Mouse (Mus musculus) myocyte (in vitro differentiated cells): ENCODE measurements around the gene Oard1. TPM values are rescaled to one million over a fixed set of nuclear protein-coding genes. Genes with fewer than 3 reads are reported as not detected.
A peak's percentile ranks its signal among the peaks of the same experiment; 100 is the strongest.

Experiments
- H3K27me3 ChIP-seq: one replicate; pipeline ENCODE4 v1.6.1; 2011; ENCODE audit not compliant: control insufficient read depth, insufficient read depth, insufficient read length
- H3K36me3 ChIP-seq: one replicate; pipeline ENCODE4 v1.6.1; 2011; ENCODE audit not compliant: control insufficient read depth, insufficient read depth
- H3K4me2 ChIP-seq: one replicate; pipeline ENCODE4 v1.6.1; 2011; ENCODE audit warnings: low read depth, control low read depth
- H3K4me3 ChIP-seq: one replicate; pipeline ENCODE4 v1.5.1; 2011; ENCODE audit warnings: mild to moderate bottlenecking, control low read depth, moderate library complexity
- H3K79me2 ChIP-seq: one replicate; pipeline ENCODE4 v1.6.1; 2011; ENCODE audit not compliant: control insufficient read depth, insufficient read depth
- H3ac ChIP-seq: one replicate; pipeline ENCODE4 v1.6.1; 2011; ENCODE audit not compliant: control insufficient read depth, insufficient read length
- CEBPB ChIP-seq: IDR thresholded peaks from 2 replicates; pipeline ENCODE4 v1.6.1; 2011; ENCODE audit warnings: mild to moderate bottlenecking, moderate library complexity; ENCODE audit not compliant: poor library complexity, insufficient read depth, severe bottlenecking
- E2F4 ChIP-seq: IDR thresholded peaks from one replicate; pipeline ENCODE4 v1.6.1; 2011; ENCODE audit warnings: mild to moderate bottlenecking, control low read depth, moderate library complexity; ENCODE audit not compliant: insufficient read depth
- MAX ChIP-seq: IDR thresholded peaks from one replicate; pipeline ENCODE4 v1.6.1; 2011; ENCODE audit warnings: low read depth, mild to moderate bottlenecking, control low read depth
- MYOD1 ChIP-seq, 3 experiments: IDR thresholded peaks; one replicate each; pipeline ENCODE4 v1.6.1; 2011; ENCODE audit warnings: control low read depth in 2 of 3, low read depth in 2 of 3, mild to moderate bottlenecking in 2 of 3, moderate library complexity in 1 of 3; ENCODE audit not compliant: insufficient read length in 2 of 3, control insufficient read depth in 1 of 3
- MYOG ChIP-seq, 3 experiments: IDR thresholded peaks; one replicate each; pipeline ENCODE4 v1.6.1; 2011; ENCODE audit warnings: control low read depth in 2 of 3, low read depth in 2 of 3, mild to moderate bottlenecking in 2 of 3; ENCODE audit not compliant: insufficient read length in 2 of 3, control insufficient read depth in 1 of 3, insufficient read depth in 1 of 3
- POLR2A ChIP-seq: IDR thresholded peaks from one replicate; pipeline ENCODE4 v1.6.1; 2011; ENCODE audit warnings: low read depth, mild to moderate bottlenecking, control low read depth, moderate library complexity; ENCODE audit not compliant: insufficient read length
- POLR2AphosphoS2 ChIP-seq: IDR thresholded peaks from one replicate; pipeline ENCODE4 v1.6.1; 2011; ENCODE audit warnings: low read depth, control low read depth; ENCODE audit not compliant: insufficient read length
- REST ChIP-seq: IDR thresholded peaks from one replicate; pipeline ENCODE4 v1.6.1; 2011; ENCODE audit warnings: mild to moderate bottlenecking, control low read depth, moderate library complexity; ENCODE audit not compliant: insufficient read depth, insufficient read length
- SRF ChIP-seq: IDR thresholded peaks from one replicate; pipeline ENCODE4 v1.6.1; 2011; ENCODE audit warnings: low read depth; ENCODE audit not compliant: control insufficient read depth, insufficient read length
- TCF12 ChIP-seq: IDR thresholded peaks from one replicate; pipeline ENCODE4 v1.6.1; 2011; ENCODE audit warnings: mild to moderate bottlenecking, control low read depth; ENCODE audit not compliant: poor library complexity, insufficient read depth, severe bottlenecking
- TCF3 ChIP-seq: IDR thresholded peaks from one replicate; pipeline ENCODE4 v1.6.1; 2011; ENCODE audit warnings: low read depth, control low read depth; ENCODE audit not compliant: insufficient read length
- USF1 ChIP-seq: IDR thresholded peaks from one replicate; pipeline ENCODE4 v1.6.1; 2011; ENCODE audit warnings: low read depth, mild to moderate bottlenecking, control low read depth, moderate library complexity
- polyA plus RNA-seq: library from polyadenylated mRNA; unstranded; fragments of >200 nt; fragmentation: generic; extraction: Trizol; gene quantifications from one replicate; pipeline ENCODE4 v1.2.1, GENCODE M21; 2012; ENCODE audit warnings: missing spikeins

Oard1 gene
- polyA plus RNA-seq, 1 experiment, result 7.5 TPM

GRCm38 (mm10) chr17:48427852-48428530 is 18.2 kb downstream of the Oard1 start:
- H3K4me3 ChIP-seq, result no peak overlapping the region
- H3K4me2 ChIP-seq, result peak overlapping the region; percentile 69
- H3K27me3 ChIP-seq, result no peaks in the 10 kb centered on the region
- H3K79me2 ChIP-seq, result peaks cover 8% of the 10 kb centered on the region
- H3ac ChIP-seq, result no peak overlapping the region
- TF ChIP-seq POLR2AphosphoS2 (no peak), REST (no peak), TCF12 (no peak), POLR2A (no peak), E2F4 (no peak), MYOD1 (IDR thresholded peaks at IDR 0.05; ENCODE audit: control insufficient read depth in 1 of 3, insufficient read length in 2 of 3, low read depth in 2 of 3) (no peak), MAX (no peak), SRF (no peak), USF1 (no peak), TCF3 (no peak), MYOG (IDR thresholded peaks at IDR 0.05; ENCODE audit: control insufficient read depth in 1 of 3, insufficient read depth in 1 of 3, insufficient read length in 2 of 3, low read depth in 2 of 3) (no peak), CEBPB (no peak)
- no peaks in the 10 kb centered on the region for H3K36me3 ChIP-seq

- peak overlapping the region; percentile 69 for H3K4me2 ChIP-seq
- no peak overlapping the region for H3ac ChIP-seq
- peak overlapping the region; percentile 21 for H3K4me3 ChIP-seq
- H3K36me3 ChIP-seq, result no peaks in the 10 kb centered on the region
- no peaks in the 10 kb centered on the region for H3K27me3 ChIP-seq
- H3K79me2 ChIP-seq, result peaks cover 8% of the 10 kb centered on the region
- TF ChIP-seq E2F4 (no peak), CEBPB (no peak), MYOG (IDR thresholded peaks at IDR 0.05; ENCODE audit: control insufficient read depth in 1 of 3, insufficient read depth in 1 of 3, insufficient read length in 2 of 3, low read depth in 2 of 3) (peak in 2 of 3 experiments; percentile 63 to 71), TCF12 (peak; percentile 29), POLR2AphosphoS2 (no peak), USF1 (no peak), REST (no peak), MAX (no peak), SRF (no peak), POLR2A (no peak), TCF3 (no peak), MYOD1 (IDR thresholded peaks at IDR 0.05; ENCODE audit: control insufficient read depth in 1 of 3, insufficient read length in 2 of 3, low read depth in 2 of 3) (peak; percentile 83 to 89 (median 84))
These were observed 20.6 kb downstream of the Oard1 start for GRCm38 (mm10) chr17:48430394-48430793.

- Histone ChIP-seq H3K4me2 (peak overlapping the region; percentile 69), H3K79me2 (peaks cover 8% of the 10 kb centered on the region), H3K36me3 (no peaks in the 10 kb centered on the region), H3ac (no peak overlapping the region), H3K4me3 (peak overlapping the region; percentile 21), H3K27me3 (no peaks in the 10 kb centered on the region)
- TF ChIP-seq TCF3 (no peak), POLR2A (no peak), E2F4 (no peak), MYOG (IDR thresholded peaks at IDR 0.05; ENCODE audit: control insufficient read depth in 1 of 3, insufficient read depth in 1 of 3, insufficient read length in 2 of 3, low read depth in 2 of 3) (peak in 1 of 3 experiments; percentile 53), MYOD1 (IDR thresholded peaks at IDR 0.05; ENCODE audit: control insufficient read depth in 1 of 3, insufficient read length in 2 of 3, low read depth in 2 of 3) (peak in 1 of 3 experiments; percentile 56)
These were observed 21.2 kb downstream of the Oard1 start for GRCm38 (mm10) chr17:48431054-48431453.

- Histone ChIP-seq H3K27me3 (no peaks in the 10 kb centered on the region), H3K4me3 (peak within 1 kb of the TSS; percentile 21), H3K79me2 (peaks cover 8% of the 10 kb centered on the region), H3ac (no peak within 1 kb of the TSS), H3K36me3 (no peaks in the 10 kb centered on the region), H3K4me2 (peak within 1 kb of the TSS; percentile 69)
- TF ChIP-seq TCF12 (peak; percentile 18), CEBPB (no peak), MYOG (IDR thresholded peaks at IDR 0.05; ENCODE audit: control insufficient read depth in 1 of 3, insufficient read depth in 1 of 3, insufficient read length in 2 of 3, low read depth in 2 of 3) (peak; percentile 36 to 91 (median 64)), POLR2AphosphoS2 (peak; percentile 38), MYOD1 (IDR thresholded peaks at IDR 0.05; ENCODE audit: control insufficient read depth in 1 of 3, insufficient read length in 2 of 3, low read depth in 2 of 3) (peak; percentile 26 to 76 (median 61)), SRF (no peak), USF1 (no peak), MAX (no peak), POLR2A (peak; percentile 72)
These were observed 22.6 kb downstream of the Oard1 start, which contains the start of gene Apobec2 for GRCm38 (mm10) chr17:48432158-48432980. Gene Apobec2 (minus strand): TSS chr17:48432930.
